In genomic region chrX:103644301-103644700, GRCm38 (mm10) we compare ENCODE assay signal across 25 mouse cellular contexts. TPM values are rescaled to one million over a fixed set of nuclear protein-coding genes. Genes with fewer than 3 reads are reported as not detected.
DNase-seq lines count a peak whose midpoint lies in the region; ATAC-seq and TF ChIP-seq lines count a peak whose summit lies in the region.
"Had no signal": no experiment of that assay in that cellular context is flagged by ENCODE, and none has a peak within 500 bp of the region (broad histone marks: within the 10 kb centered on the region; RNA-seq: fewer than 3 reads in every experiment).

No protein-coding gene starts in this region.

- no peak for TF ChIP-seq CTCF in kidney, adult 2 months (conservative IDR thresholded peaks at IDR 0.05; ENCODE audit: insufficient read depth, insufficient read length, low read depth, low read length)

- no peaks in the 10 kb centered on the region for H3K4me1 ChIP-seq in kidney, adult 2 months (ENCODE audit: control insufficient read depth, insufficient read depth, low read length)
- no peaks in the 10 kb centered on the region for H3K4me1 ChIP-seq in kidney, embryonic 14.5 days (ENCODE audit: control insufficient read depth, insufficient read depth, low read length)
- no peaks in the 10 kb centered on the region for H3K4me1 ChIP-seq in midbrain, embryonic 16.5 days (ENCODE audit: control insufficient read depth, insufficient read depth, low read length)
- H3K4me1 ChIP-seq: embryonic facial prominence, embryonic 10.5 days; forebrain, embryonic 13.5 days; heart, embryonic 12.5 days; hindbrain, embryonic 10.5 days had no signal

- no peak for ATAC-seq in kidney, embryonic 14.5 days (ENCODE audit: low FRiP score, low TSS enrichment)
- ATAC-seq in midbrain, embryonic 16.5 days: no peak
- ATAC-seq: forebrain, embryonic 13.5 days; forebrain, postnatal 0 days had no signal

- H3K4me3 ChIP-seq in kidney, adult 2 months (ENCODE audit: insufficient read depth, low read depth, low read length): no peak overlapping the region
- no peak overlapping the region for H3K4me3 ChIP-seq in kidney, embryonic 14.5 days (ENCODE audit: low read length)
- H3K4me3 ChIP-seq in midbrain, embryonic 16.5 days (ENCODE audit: low read depth, low read length): no peak overlapping the region
- H3K4me3 ChIP-seq: embryonic facial prominence, embryonic 10.5 days; forebrain, embryonic 13.5 days; gastrocnemius, adult 2 months; heart, embryonic 12.5 days; hindbrain, embryonic 10.5 days had no signal

- H3K27me3 ChIP-seq in kidney, adult 2 months (replicated peaks; ENCODE audit: control insufficient read depth, insufficient read depth, low read length): no peaks in the 10 kb centered on the region
- no peaks in the 10 kb centered on the region; the same call in 1 of the 2 replicates for H3K27me3 ChIP-seq in kidney, embryonic 14.5 days (ENCODE audit: control insufficient read depth, insufficient read depth, low read length)
- no peaks in the 10 kb centered on the region; the same call in none of the 2 replicates for H3K27me3 ChIP-seq in midbrain, embryonic 16.5 days (ENCODE audit: control insufficient read depth, insufficient read depth, low read depth, low read length)

- no peak for TF ChIP-seq POLR2A in kidney, adult 2 months (IDR thresholded peaks at IDR 0.05; ENCODE audit: low read depth, low read length)

- H3K9ac ChIP-seq in kidney, embryonic 14.5 days (ENCODE audit: low read depth, low read length): no peak overlapping the region
- H3K9ac ChIP-seq in midbrain, embryonic 16.5 days (ENCODE audit: low read depth, low read length): no peak overlapping the region
- H3K9ac ChIP-seq: forebrain, embryonic 13.5 days; forebrain, postnatal 0 days; heart, embryonic 12.5 days; hindbrain, embryonic 14.5 days had no signal

- DNase-seq in adrenal gland, postnatal 10 days: peak; percentile 23
- DNase-seq in adrenal gland, adult 18-20 months (ENCODE audit: low spot score in 2 of 2): no peak
- DNase-seq in kidney, adult 2 months: peak; percentile 59
- DNase-seq in kidney, adult 9 months: peak; percentile 49
- peak; percentile 48 to 61 for DNase-seq in kidney, postnatal 36 days
- DNase-seq: adrenal gland, postnatal 36 days; cerebellum, adult 2 months; cerebellum, postnatal 10 days; forebrain, postnatal 0 days; gastrocnemius, adult 2 months; gastrocnemius, postnatal 25 days had no signal

- no peaks in the 10 kb centered on the region for H3K36me3 ChIP-seq in kidney, adult 2 months (ENCODE audit: control insufficient read depth, insufficient read depth, low read length)
- H3K36me3 ChIP-seq in kidney, embryonic 14.5 days (ENCODE audit: control insufficient read depth, insufficient read depth, low read length): no peaks in the 10 kb centered on the region
- no peaks in the 10 kb centered on the region for H3K36me3 ChIP-seq in midbrain, embryonic 16.5 days (ENCODE audit: control insufficient read depth, insufficient read depth, low read length)
- H3K36me3 ChIP-seq: embryonic facial prominence, embryonic 10.5 days; heart, embryonic 12.5 days; hindbrain, embryonic 10.5 days had no signal

- H3K27ac ChIP-seq in kidney, adult 2 months (ENCODE audit: insufficient read depth, low read depth, low read length): no peak overlapping the region
- no peak overlapping the region for H3K27ac ChIP-seq in kidney, embryonic 14.5 days (ENCODE audit: low read depth, low read length)
- H3K27ac ChIP-seq in midbrain, embryonic 16.5 days (ENCODE audit: low read length): no peak overlapping the region
- H3K27ac ChIP-seq: embryonic facial prominence, embryonic 10.5 days; forebrain, embryonic 13.5 days; gastrocnemius, adult 2 months; hindbrain, embryonic 10.5 days; hindbrain, embryonic 14.5 days had no signal

- no peak overlapping the region for H3K4me2 ChIP-seq in kidney, embryonic 14.5 days (replicated peaks; ENCODE audit: low read depth, low read length)
- no peak overlapping the region for H3K4me2 ChIP-seq in midbrain, embryonic 16.5 days (ENCODE audit: low read length)
- H3K4me2 ChIP-seq: forebrain, embryonic 13.5 days; heart, embryonic 12.5 days; hindbrain, embryonic 14.5 days had no signal

- WGBS in kidney, adult 2 months: 79% methylated on average over 1 of the region's 1 CpGs
- WGBS in kidney, embryonic 14.5 days: 71% methylated on average over 1 of the region's 1 CpGs
- 87% methylated on average over 1 of the region's 1 CpGs for WGBS in midbrain, embryonic 16.5 days

- no peaks in the 10 kb centered on the region for H3K9me3 ChIP-seq in kidney, embryonic 14.5 days (ENCODE audit: control insufficient read depth, low read length)
- H3K9me3 ChIP-seq in midbrain, embryonic 16.5 days (replicated peaks; ENCODE audit: control insufficient read depth, low read length, poor library complexity, severe bottlenecking): no peaks in the 10 kb centered on the region
- H3K9me3 ChIP-seq: embryonic facial prominence, embryonic 10.5 days; forebrain, embryonic 13.5 days; heart, embryonic 12.5 days; hindbrain, embryonic 10.5 days had no signal

RNA-seq across cellular contexts. Expression of gene Zcchc13, which starts 13.9 kb away (rescaled TPM):
- total RNA-seq in adrenal gland, postnatal 10 days (2021): not detected
- not detected for total RNA-seq in adrenal gland, adult 18-20 months (2021)
- polyA plus RNA-seq in kidney, adult 2 months (2012; rRNA removed): 0.09 and 0.19 TPM in 2 replicates
- polyA plus RNA-seq in kidney, embryonic 14.5 days (2014; fragmentation: Nextera tagmentation; extraction: Ambion mirVana): not detected in 2 replicates
- polyA plus RNA-seq in midbrain, embryonic 16.5 days (2015; fragmentation: Nextera tagmentation; extraction: Ambion mirVana): not detected in 2 replicates
- total RNA-seq: adrenal gland, postnatal 36 days; forebrain, postnatal 0 days; gastrocnemius, adult 2 months; gastrocnemius, postnatal 25 days; granulocyte monocyte progenitor cell, adult 5-6 weeks; heart, adult 8-10 months; heart, postnatal 25 days; MEL had no signal
- polyA plus RNA-seq: C2C12; embryonic facial prominence, embryonic 10.5 days; embryonic facial prominence, embryonic 14.5 days; forebrain, embryonic 13.5 days; forebrain, postnatal 0 days; heart, embryonic 12.5 days; heart, embryonic 16.5 days; hindbrain, embryonic 10.5 days; hindbrain, embryonic 14.5 days had no signal

Comparison
In these comparisons a context has a peak if more than half of its experiments do, and no peak if none do; other contexts are left out.
1. DNase-seq: peak in adrenal gland, postnatal 10 days (single experiment), kidney, adult 2 months (single experiment), kidney, adult 9 months (single experiment) and kidney, postnatal 36 days (2 of 2); none in adrenal gland, adult 18-20 months (0 of 2).